Mouse (Mus musculus): ENCODE data around the gene Smyd4. TPM values are rescaled to one million over a fixed set of nuclear protein-coding genes. Genes with fewer than 3 reads are reported as not detected.
A peak's percentile ranks its signal among the peaks of the same experiment; 100 is the strongest.

The Smyd4 gene
- total RNA-seq, 2 experiments from 2014 or later, result 13.7 to 17.5 TPM

GRCm38 (mm10) chr11:75415994-75416393 lies 67.8 kb downstream of the Smyd4 start:
- no peak for DNase-seq (ENCODE audit: low spot score in 2 of 2)

- no peak for DNase-seq (ENCODE audit: low spot score in 2 of 2)
These were observed 71.8 kb downstream of the Smyd4 start for GRCm38 (mm10) chr11:75420037-75420436.

- no peak for DNase-seq (ENCODE audit: low spot score in 2 of 2)
These were observed 72.7 kb downstream of the Smyd4 start for GRCm38 (mm10) chr11:75420810-75421374.

- no peak for DNase-seq (ENCODE audit: low spot score in 2 of 2)
These were observed 73.3 kb downstream of the Smyd4 start for GRCm38 (mm10) chr11:75421375-75422012.

GRCm38 (mm10) chr11:75422013-75422792 lies 74.0 kb downstream of the Smyd4 start, which contains the start of gene Serpinf1:
TSS of gene Serpinf1 (minus strand) at chr11:75422701.
- no peak for DNase-seq (ENCODE audit: low spot score in 2 of 2)

- DNase-seq (ENCODE audit: low spot score in 2 of 2), result no peak
These were observed 74.9 kb downstream of the Smyd4 start for GRCm38 (mm10) chr11:75423091-75423490.

- DNase-seq (ENCODE audit: low spot score in 2 of 2), result no peak
These were observed 75.8 kb downstream of the Smyd4 start for GRCm38 (mm10) chr11:75424033-75424432.

GRCm38 (mm10) chr11:75424459-75424858 lies 76.2 kb downstream of the Smyd4 start:
- DNase-seq (ENCODE audit: low spot score in 2 of 2), result no peak

- DNase-seq (ENCODE audit: low spot score in 2 of 2), result no peak
These were observed 80.9 kb downstream of the Smyd4 start for GRCm38 (mm10) chr11:75429019-75429705.

- DNase-seq (ENCODE audit: low spot score in 2 of 2), result peak; percentile 56 to 60
These were observed 83.1 kb downstream of the Smyd4 start for GRCm38 (mm10) chr11:75431307-75431706.

GRCm38 (mm10) chr11:75434138-75434537 lies 85.9 kb downstream of the Smyd4 start:
- no peak for DNase-seq (ENCODE audit: low spot score in 2 of 2)

GRCm38 (mm10) chr11:75438194-75438593 lies 90.0 kb downstream of the Smyd4 start:
- DNase-seq (ENCODE audit: low spot score in 2 of 2), result no peak

GRCm38 (mm10) chr11:75438804-75439203 lies 90.6 kb downstream of the Smyd4 start:
- DNase-seq (ENCODE audit: low spot score in 2 of 2), result no peak

- no peak for DNase-seq (ENCODE audit: low spot score in 2 of 2)
These were observed 91.1 kb downstream of the Smyd4 start, which contains the start of gene Serpinf2 for GRCm38 (mm10) chr11:75439363-75439762. TSS of gene Serpinf2 (minus strand) at chr11:75439591.

- DNase-seq (ENCODE audit: low spot score in 2 of 2), result no peak
These were observed 91.7 kb downstream of the Smyd4 start for GRCm38 (mm10) chr11:75439951-75440350.

GRCm38 (mm10) chr11:75441034-75441433 lies 92.8 kb downstream of the Smyd4 start:
- DNase-seq (ENCODE audit: low spot score in 2 of 2), result no peak

- no peak for DNase-seq (ENCODE audit: low spot score in 2 of 2)
These were observed 93.4 kb downstream of the Smyd4 start for GRCm38 (mm10) chr11:75441601-75442000.

GRCm38 (mm10) chr11:75443711-75444110 lies 95.5 kb downstream of the Smyd4 start:
- no peak for DNase-seq (ENCODE audit: low spot score in 2 of 2)

GRCm38 (mm10) chr11:75448575-75448974 lies 100.3 kb downstream of the Smyd4 start:
- DNase-seq (ENCODE audit: low spot score in 2 of 2), result no peak

GRCm38 (mm10) chr11:75449695-75450094 lies 101.5 kb downstream of the Smyd4 start:
- DNase-seq (ENCODE audit: low spot score in 2 of 2), result no peak

GRCm38 (mm10) chr11:75450304-75450908 lies 102.2 kb downstream of the Smyd4 start:
- DNase-seq (ENCODE audit: low spot score in 2 of 2), result no peak
